Mouse (Mus musculus) midbrain, embryonic 15.5 days (tissue): ENCODE data around the gene Rasgrp4. TPM values are rescaled to one million over a fixed set of nuclear protein-coding genes. Genes with fewer than 3 reads are reported as not detected.
"Not testable (repeated sequence)": the region's sequence is repeated elsewhere in the genome, so short reads cannot be mapped to it uniquely, and the experiment has no call there.

ENCODE experiments used
- ATAC-seq: fragments of 200-750 bp; cut with Nextera tagmentation; replicated peaks from 2 replicates; pipeline ENCODE4 v1.8.0; 2017; ENCODE audit warnings: moderate TSS enrichment
- H3K27ac ChIP-seq: fragments of 300-500 bp; sonication (generic); 2 replicates; pipeline ENCODE4 v1.5.1; 2015; ENCODE audit warnings: mild to moderate bottlenecking, inconsistent platforms
- H3K27me3 ChIP-seq: fragments of 300-500 bp; sonication (generic); replicated peaks from 2 replicates; pipeline ENCODE4 v1.6.1; 2015; ENCODE audit warnings: inconsistent platforms
- H3K36me3 ChIP-seq: fragments of 300-500 bp; sonication (generic); replicated peaks from 2 replicates; pipeline ENCODE4 v1.6.1; 2015; ENCODE audit warnings: inconsistent platforms
- H3K4me1 ChIP-seq: fragments of 300-500 bp; sonication (generic); 2 replicates; pipeline ENCODE4 v1.6.1; 2015; ENCODE audit warnings: inconsistent platforms
- H3K4me2 ChIP-seq: fragments of 300-500 bp; sonication (generic); 2 replicates; pipeline ENCODE4 v1.6.1; 2015; ENCODE audit warnings: inconsistent platforms, mild to moderate bottlenecking, moderate library complexity
- H3K4me3 ChIP-seq: fragments of 300-500 bp; sonication (generic); 2 replicates; pipeline ENCODE4 v1.5.1; 2015; ENCODE audit warnings: mild to moderate bottlenecking, inconsistent platforms
- H3K9ac ChIP-seq: fragments of 300-500 bp; sonication (generic); 2 replicates; pipeline ENCODE4 v1.6.1; 2015; ENCODE audit warnings: mild to moderate bottlenecking, inconsistent platforms
- H3K9me3 ChIP-seq: fragments of 300-500 bp; sonication (generic); 2 replicates; pipeline ENCODE4 v1.6.1; 2016; ENCODE audit warnings: inconsistent platforms
- WGBS: fragments of 180-500 bp; shearing (Covaris S2); methylation state at CpG from one replicate; pipeline ENCODE4 v1.1.7; 2015; ENCODE audit warnings: mixed read lengths; 5-methylcytosine and 5-hydroxymethylcytosine counted together
- polyA plus RNA-seq: library from polyadenylated mRNA; unstranded; fragments of >200 nt; fragmentation: Nextera tagmentation; extraction: Ambion mirVana; gene quantifications from 2 replicates; pipeline ENCODE4 v1.2.1, GENCODE M21; 2015

Rasgrp4 gene
- polyA plus RNA-seq, 1 experiment from 2014 or later = 0.90 TPM

DNA sequence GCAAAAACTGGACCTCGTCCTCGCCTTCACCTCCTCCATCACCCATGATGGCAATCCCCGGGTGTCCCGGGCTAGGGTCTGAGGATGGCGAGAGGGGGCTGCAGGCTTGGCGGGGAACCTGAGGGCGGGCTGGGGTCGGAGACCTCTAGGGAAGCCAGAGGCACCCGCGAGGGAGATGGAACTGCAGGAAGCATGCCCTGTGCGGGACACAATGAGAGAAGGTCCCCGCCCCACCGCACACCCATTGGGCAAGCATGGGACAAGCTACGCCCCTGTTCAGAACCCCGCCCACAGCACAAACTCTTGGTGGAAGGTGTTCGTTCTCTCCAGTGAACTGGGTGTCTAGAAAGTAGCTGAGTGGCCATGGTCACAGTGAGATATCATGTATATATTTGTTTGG is 9.7 kb upstream of the Rasgrp4 start, which contains the start of gene Ryr1:
TSS of gene Ryr1 (minus strand) at position 210 of the 400 bp plus-strand sequence.
- 2% methylated on average over 16 of the region's 16 CpGs for WGBS
- no peak within 1 kb of the TSS for H3K27ac ChIP-seq
- peak within 1 kb of the TSS; percentile 49 for H3K4me2 ChIP-seq
- no peaks in the 10 kb centered on the region for H3K36me3 ChIP-seq
- no peak within 1 kb of the TSS for H3K9ac ChIP-seq
- no peak; the same call in 1 of the 2 replicates for ATAC-seq
- no peaks in the 10 kb centered on the region for H3K9me3 ChIP-seq
- peak within 1 kb of the TSS; percentile 19 for H3K4me3 ChIP-seq
- H3K27me3 ChIP-seq = 0 out of 2 replicates have a peak, but pooled peaks cover 4% of the 10 kb centered on the region
- H3K4me1 ChIP-seq = 0 out of 2 replicates have a peak, but pooled peaks cover 7% of the 10 kb centered on the region

DNA sequence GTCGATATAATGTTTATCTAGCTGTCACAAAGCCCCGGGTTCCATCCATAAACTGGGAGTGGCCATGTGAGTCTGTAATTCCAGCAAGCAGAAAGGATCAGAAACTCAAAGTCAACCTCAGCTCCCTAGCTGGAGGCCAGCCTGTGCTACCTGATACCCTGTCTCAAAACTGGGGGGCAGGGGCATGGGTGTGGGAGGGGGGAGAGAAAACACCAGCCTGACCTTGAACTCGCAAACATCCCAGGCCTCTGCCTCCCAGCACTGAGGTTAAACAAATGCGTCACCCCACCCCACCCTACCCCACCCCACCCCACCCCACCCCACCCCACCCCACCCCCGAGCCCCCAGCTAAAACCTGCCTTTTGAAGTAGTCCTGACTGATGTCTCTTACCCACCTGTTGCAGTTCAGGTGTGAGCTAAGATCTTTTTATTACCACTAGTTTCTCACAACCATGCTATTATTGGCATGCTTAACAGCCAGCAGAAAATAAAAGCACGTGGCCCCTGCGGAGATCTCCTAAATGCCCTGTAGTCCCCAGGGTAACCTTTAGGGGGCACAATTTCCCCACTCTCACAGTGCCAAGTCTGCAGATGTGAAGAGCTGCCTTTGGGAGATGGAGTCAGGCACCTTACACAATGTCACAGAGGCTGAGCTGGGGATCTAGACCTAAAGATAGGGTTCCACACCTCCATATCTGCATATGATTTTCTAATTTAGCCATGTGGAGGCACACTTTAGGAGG is 8.3 kb upstream of the Rasgrp4 start:
- Histone ChIP-seq H3K9ac (no peak overlapping the region), H3K27ac (no peak overlapping the region), H3K27me3 (0 out of 2 replicates have a peak, but pooled peaks cover 4% of the 10 kb centered on the region), H3K36me3 (no peaks in the 10 kb centered on the region), H3K4me3 (no peak overlapping the region), H3K4me2 (no peak overlapping the region), H3K9me3 (no peaks in the 10 kb centered on the region), H3K4me1 (0 out of 2 replicates have a peak, but pooled peaks cover 7% of the 10 kb centered on the region)
- ATAC-seq = no peak
- 38% methylated on average over 7 of the region's 7 CpGs for WGBS

DNA sequence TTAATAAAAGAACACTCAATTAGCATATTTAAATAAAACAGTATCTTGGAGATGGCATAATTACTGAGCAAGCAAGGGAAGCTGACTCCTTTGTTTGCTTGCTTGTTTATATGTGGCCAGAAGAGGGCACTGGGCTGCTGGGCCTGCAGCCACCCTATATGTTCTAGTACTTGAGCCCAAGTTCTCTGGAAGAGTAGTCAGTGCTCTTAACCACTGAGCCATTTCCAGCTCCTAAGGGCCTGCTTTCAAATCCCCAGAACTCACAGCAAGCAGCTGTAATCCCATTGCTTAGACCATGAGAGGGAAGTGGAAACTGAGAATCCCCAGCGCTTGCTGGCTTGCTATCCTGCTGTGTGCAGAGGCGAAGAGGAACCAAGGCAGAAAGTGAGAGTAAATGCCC is 5.9 kb upstream of the Rasgrp4 start:
- Histone ChIP-seq H3K9ac (no peak overlapping the region), H3K4me1 (0 out of 2 replicates have a peak, but pooled peaks cover 7% of the 10 kb centered on the region), H3K27ac (no peak overlapping the region), H3K9me3 (no peaks in the 10 kb centered on the region), H3K27me3 (0 out of 2 replicates have a peak, but pooled peaks cover 4% of the 10 kb centered on the region), H3K36me3 (no peaks in the 10 kb centered on the region), H3K4me2 (no peak overlapping the region), H3K4me3 (no peak overlapping the region)
- WGBS = 51% methylated on average over 2 of the region's 2 CpGs
- no peak for ATAC-seq

DNA sequence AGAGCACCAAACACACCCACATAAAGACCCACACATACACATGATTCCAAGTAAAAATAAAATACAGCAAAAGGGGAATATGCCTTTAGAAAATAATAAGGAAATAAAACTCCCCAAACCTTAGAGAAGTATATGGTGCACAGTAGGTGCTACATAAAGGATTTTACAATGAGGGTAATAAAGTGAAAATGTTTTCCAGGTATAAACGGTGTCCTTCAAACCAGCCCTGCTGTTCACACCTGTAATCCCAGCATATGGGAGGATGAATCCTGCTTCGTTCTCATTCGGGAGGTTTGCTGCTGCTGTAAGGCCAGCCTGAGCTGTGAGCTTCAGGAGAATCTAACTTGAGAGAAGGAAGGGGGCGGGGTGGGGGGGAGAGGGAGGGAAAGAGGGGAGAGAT is 421 bp upstream of the Rasgrp4 start:
- H3K4me3 ChIP-seq = peak overlapping the region; percentile 22
- peaks cover 4% of the 10 kb centered on the region; the same call in 1 of the 2 replicates for H3K4me1 ChIP-seq
- no peak overlapping the region for H3K9ac ChIP-seq
- peaks cover 7% of the 10 kb centered on the region for H3K27me3 ChIP-seq
- WGBS = 4% methylated on average over 4 of the region's 4 CpGs
- H3K4me2 ChIP-seq = peak overlapping the region; percentile 51
- no peaks in the 10 kb centered on the region for H3K9me3 ChIP-seq
- no peak for ATAC-seq
- H3K36me3 ChIP-seq = no peaks in the 10 kb centered on the region
- no peak overlapping the region for H3K27ac ChIP-seq

- Histone ChIP-seq H3K4me3 (no peak overlapping the region), H3K4me1 (peaks cover 4% of the 10 kb centered on the region; the same call in 1 of the 2 replicates), H3K4me2 (no peak overlapping the region), H3K27me3 (peaks cover 7% of the 10 kb centered on the region), H3K36me3 (no peaks in the 10 kb centered on the region), H3K9me3 (no peaks in the 10 kb centered on the region), H3K27ac (no peak overlapping the region), H3K9ac (no peak overlapping the region)
- 49% methylated on average over 16 of the region's 16 CpGs for WGBS
- ATAC-seq = no peak
Observed at GRCm38 (mm10) chr7:29137429-29137828, 2.8 kb downstream of the Rasgrp4 start.

- H3K4me1 ChIP-seq, H3K27ac ChIP-seq, H3K27me3 ChIP-seq, H3K36me3 ChIP-seq, H3K4me3 ChIP-seq, H3K9me3 ChIP-seq, H3K9ac ChIP-seq, H3K4me2 ChIP-seq, ATAC-seq: not testable (repeated sequence)
- 86% methylated on average over 3 of the region's 4 CpGs for WGBS
Observed at GRCm38 (mm10) chr7:29139237-29139636, 4.6 kb downstream of the Rasgrp4 start.

- Histone ChIP-seq H3K36me3 (no peaks in the 10 kb centered on the region), H3K4me3 (no peak overlapping the region), H3K4me2 (no peak overlapping the region), H3K9ac (no peak overlapping the region), H3K4me1 (no peaks in the 10 kb centered on the region), H3K9me3 (no peaks in the 10 kb centered on the region), H3K27ac (no peak overlapping the region), H3K27me3 (no peaks in the 10 kb centered on the region)
- WGBS = 88% methylated on average over 8 of the region's 8 CpGs
- ATAC-seq = no peak
Observed at GRCm38 (mm10) chr7:29141416-29141815, 6.8 kb downstream of the Rasgrp4 start.

GRCm38 (mm10) chr7:29144006-29144405 is 9.4 kb downstream of the Rasgrp4 start:
- Histone ChIP-seq H3K27ac (no peak overlapping the region), H3K4me3 (no peak overlapping the region), H3K9ac (no peak overlapping the region), H3K4me1 (no peaks in the 10 kb centered on the region), H3K9me3 (no peaks in the 10 kb centered on the region), H3K27me3 (no peaks in the 10 kb centered on the region), H3K4me2 (no peak overlapping the region), H3K36me3 (no peaks in the 10 kb centered on the region)
- ATAC-seq = no peak
- WGBS = 89% methylated on average over 4 of the region's 4 CpGs

- no peaks in the 10 kb centered on the region for H3K27me3 ChIP-seq
- H3K4me1 ChIP-seq = no peaks in the 10 kb centered on the region
- H3K9ac ChIP-seq = no peak overlapping the region
- no peak overlapping the region for H3K27ac ChIP-seq
- no peak overlapping the region for H3K4me3 ChIP-seq
- H3K4me2 ChIP-seq = no peak overlapping the region
- H3K36me3 ChIP-seq = no peaks in the 10 kb centered on the region
- WGBS = 89% methylated on average over 7 of the region's 7 CpGs
- no peak for ATAC-seq
- H3K9me3 ChIP-seq = no peaks in the 10 kb centered on the region
Observed at GRCm38 (mm10) chr7:29146625-29147367, 12.1 kb downstream of the Rasgrp4 start.

- no peak for ATAC-seq
- WGBS = 90% methylated on average over 15 of the region's 15 CpGs
- no peak overlapping the region for H3K4me3 ChIP-seq
- no peaks in the 10 kb centered on the region for H3K36me3 ChIP-seq
- no peaks in the 10 kb centered on the region for H3K4me1 ChIP-seq
- no peak overlapping the region for H3K4me2 ChIP-seq
- H3K27me3 ChIP-seq = no peaks in the 10 kb centered on the region
- H3K9ac ChIP-seq = no peak overlapping the region
- no peaks in the 10 kb centered on the region for H3K9me3 ChIP-seq
- no peak overlapping the region for H3K27ac ChIP-seq
Observed at GRCm38 (mm10) chr7:29148771-29149170, 14.1 kb downstream of the Rasgrp4 start.

DNA sequence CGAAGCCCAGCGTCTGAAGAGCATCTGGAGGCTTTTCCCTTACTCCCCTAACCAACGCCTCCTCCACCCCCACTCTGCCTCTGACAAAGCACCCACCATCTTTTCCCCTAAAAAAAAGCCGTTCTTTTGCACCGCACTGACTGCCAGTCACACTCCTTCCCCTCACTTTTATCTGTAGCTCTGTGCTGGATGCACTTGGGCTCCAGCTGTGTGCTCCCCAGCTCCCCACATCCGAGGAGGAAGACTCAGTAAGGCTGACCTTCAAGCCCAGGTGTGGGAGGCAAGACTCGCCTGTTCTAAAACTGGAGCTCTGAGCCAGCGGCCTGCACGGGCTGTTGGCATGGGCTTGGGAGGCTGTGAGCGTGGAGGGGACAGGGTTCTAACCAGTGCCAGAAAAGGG is 16.8 kb downstream of the Rasgrp4 start:
- 65% methylated on average over 10 of the region's 10 CpGs for WGBS
- Histone ChIP-seq H3K27ac (no peak overlapping the region), H3K27me3 (no peaks in the 10 kb centered on the region), H3K4me1 (peaks cover 9% of the 10 kb centered on the region), H3K4me3 (no peak overlapping the region), H3K4me2 (no peak overlapping the region), H3K36me3 (no peaks in the 10 kb centered on the region), H3K9ac (no peak overlapping the region), H3K9me3 (no peaks in the 10 kb centered on the region)
- no peak for ATAC-seq

- ATAC-seq = no peak
- Histone ChIP-seq H3K9me3 (no peaks in the 10 kb centered on the region), H3K9ac (no peak overlapping the region), H3K36me3 (no peaks in the 10 kb centered on the region), H3K4me3 (no peak overlapping the region), H3K27ac (no peak overlapping the region), H3K4me1 (peaks cover 11% of the 10 kb centered on the region), H3K4me2 (no peak overlapping the region), H3K27me3 (0 out of 2 replicates have a peak, but pooled peaks cover 8% of the 10 kb centered on the region)
- WGBS = 96% methylated on average over 14 of the region's 14 CpGs
Observed at GRCm38 (mm10) chr7:29154018-29154720, 19.5 kb downstream of the Rasgrp4 start.
